Mouse (Mus musculus) heart, embryonic 16.5 days (tissue): ENCODE results near the gene Vps13d. TPM values are rescaled to one million over a fixed set of nuclear protein-coding genes. Genes with fewer than 3 reads are reported as not detected.

Source experiments
- ATAC-seq: fragments of 200-750 bp; cut with Nextera tagmentation; replicated peaks from 2 replicates; pipeline ENCODE4 v1.8.0; 2017; ENCODE audit warnings: moderate number of reproducible peaks; ENCODE audit not compliant: insufficient read depth, low FRiP score; ENCODE audit errors: extremely low read depth
- H3K27ac ChIP-seq: fragments of 300-500 bp; sonication (generic); 2 replicates; pipeline ENCODE4 v1.5.1; 2014; ENCODE audit warnings: mild to moderate bottlenecking, low read length, control low read depth, moderate library complexity
- H3K27me3 ChIP-seq: fragments of 300-500 bp; sonication (generic); 2 replicates; pipeline ENCODE4 v1.6.1; 2014; ENCODE audit warnings: low read length, mixed read lengths; ENCODE audit not compliant: control insufficient read depth, insufficient read depth
- H3K36me3 ChIP-seq: fragments of 300-500 bp; sonication (generic); 2 replicates; pipeline ENCODE4 v1.6.1; 2014; ENCODE audit not compliant: control insufficient read depth, insufficient read depth
- H3K4me1 ChIP-seq: fragments of 300-500 bp; sonication (generic); 2 replicates; pipeline ENCODE4 v1.6.1; 2014; ENCODE audit warnings: low read length, mixed read lengths; ENCODE audit not compliant: control insufficient read depth, insufficient read depth
- H3K4me2 ChIP-seq: fragments of 300-500 bp; sonication (generic); 2 replicates; pipeline ENCODE4 v1.6.1; 2014; ENCODE audit warnings: low read depth, mild to moderate bottlenecking, control low read depth, low read length
- H3K4me3 ChIP-seq: fragments of 300-500 bp; sonication (generic); 2 replicates; pipeline ENCODE4 v1.5.1; 2014; ENCODE audit warnings: mild to moderate bottlenecking, control low read depth, low read length
- H3K9ac ChIP-seq: fragments of 300-500 bp; sonication (generic); 2 replicates; pipeline ENCODE4 v1.6.1; 2014; ENCODE audit warnings: low read length, control low read depth
- H3K9me3 ChIP-seq: fragments of 300-500 bp; sonication (generic); replicated peaks from 2 replicates; pipeline ENCODE4 v1.6.1; 2016; ENCODE audit warnings: low read length; ENCODE audit not compliant: control insufficient read depth
- WGBS: fragments of 180-500 bp; shearing (Covaris S2); extraction: QIAGEN DNeasy Blood & Tissue Kit; methylation state at CpG from one replicate; pipeline ENCODE4 v1.1.7; 2014; 5-methylcytosine and 5-hydroxymethylcytosine counted together
- polyA plus RNA-seq: library from polyadenylated mRNA; unstranded; fragments of >200 nt; fragmentation: Nextera tagmentation; extraction: Ambion mirVana; gene quantifications from 2 replicates; pipeline ENCODE4 v1.2.1, GENCODE M21; 2015

Vps13d gene
- polyA plus RNA-seq, 1 experiment from 2014 or later: 9.0 TPM

DNA sequence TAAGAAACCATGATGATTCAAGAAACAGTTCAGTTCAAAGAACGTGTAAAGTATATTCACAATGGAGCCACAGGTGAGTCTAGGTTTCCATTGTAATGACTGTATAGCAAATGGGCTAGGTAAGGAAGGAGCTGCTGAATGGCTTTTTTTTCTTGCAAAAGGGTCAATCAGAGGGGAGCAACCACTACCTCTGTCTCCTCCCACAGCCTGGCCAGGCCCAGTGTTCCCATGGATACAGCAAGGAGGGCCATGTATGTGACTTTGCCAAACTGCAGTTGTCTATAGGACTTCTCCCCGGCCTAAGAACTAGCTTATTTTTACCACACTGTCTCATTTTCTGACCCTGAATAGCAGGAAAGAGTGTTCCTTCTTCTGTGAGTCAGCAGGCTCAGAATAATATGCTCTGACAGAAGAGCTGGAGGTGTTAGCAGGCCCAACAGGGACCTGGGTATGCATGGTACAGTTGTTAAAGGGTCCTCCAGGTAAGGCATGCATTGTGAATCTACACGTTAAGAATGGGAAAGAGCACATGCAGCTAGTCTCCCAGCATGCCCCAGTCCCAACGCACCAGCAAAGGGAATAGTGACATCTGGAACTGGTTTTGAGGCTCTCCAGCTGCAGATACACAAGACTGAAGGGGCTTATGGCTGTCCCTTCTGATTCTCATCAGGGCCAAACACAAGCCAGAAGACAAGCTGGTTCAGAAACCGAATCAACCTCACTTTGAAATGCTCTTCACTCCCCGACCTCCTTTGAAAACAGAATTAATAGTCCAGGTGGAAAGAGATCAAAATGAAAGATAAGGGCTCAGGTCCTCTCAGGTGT is 197.6 kb downstream of the Vps13d start:
- H3K36me3 ChIP-seq: peaks cover 6% of the 10 kb centered on the region; the same call in 1 of the 2 replicates
- 71% methylated on average over 6 of the region's 6 CpGs for WGBS
- 0 out of 2 replicates have a peak overlapping the region, but pooled peaks have one; percentile 2 for H3K27ac ChIP-seq
- no peak overlapping the region for H3K9ac ChIP-seq
- no peak overlapping the region for H3K4me2 ChIP-seq
- ATAC-seq: no peak
- no peaks in the 10 kb centered on the region for H3K27me3 ChIP-seq
- peaks cover 30% of the 10 kb centered on the region for H3K4me1 ChIP-seq
- no peaks in the 10 kb centered on the region for H3K9me3 ChIP-seq
- no peak overlapping the region for H3K4me3 ChIP-seq

- H3K4me3 ChIP-seq: no peak overlapping the region
- peaks cover 3% of the 10 kb centered on the region; the same call in 1 of the 2 replicates for H3K36me3 ChIP-seq
- no peak for ATAC-seq
- no peak overlapping the region for H3K9ac ChIP-seq
- H3K4me1 ChIP-seq: peaks cover 30% of the 10 kb centered on the region
- peak overlapping the region; percentile 18; the same call in 1 of the 2 replicates for H3K27ac ChIP-seq
- no peaks in the 10 kb centered on the region for H3K27me3 ChIP-seq
- no peaks in the 10 kb centered on the region for H3K9me3 ChIP-seq
- no peak overlapping the region for H3K4me2 ChIP-seq
- WGBS: 27% methylated on average over 1 of the region's 1 CpGs
Measured at GRCm38 (mm10) chr4:144995826-144996225, 199.0 kb downstream of the Vps13d start.

DNA sequence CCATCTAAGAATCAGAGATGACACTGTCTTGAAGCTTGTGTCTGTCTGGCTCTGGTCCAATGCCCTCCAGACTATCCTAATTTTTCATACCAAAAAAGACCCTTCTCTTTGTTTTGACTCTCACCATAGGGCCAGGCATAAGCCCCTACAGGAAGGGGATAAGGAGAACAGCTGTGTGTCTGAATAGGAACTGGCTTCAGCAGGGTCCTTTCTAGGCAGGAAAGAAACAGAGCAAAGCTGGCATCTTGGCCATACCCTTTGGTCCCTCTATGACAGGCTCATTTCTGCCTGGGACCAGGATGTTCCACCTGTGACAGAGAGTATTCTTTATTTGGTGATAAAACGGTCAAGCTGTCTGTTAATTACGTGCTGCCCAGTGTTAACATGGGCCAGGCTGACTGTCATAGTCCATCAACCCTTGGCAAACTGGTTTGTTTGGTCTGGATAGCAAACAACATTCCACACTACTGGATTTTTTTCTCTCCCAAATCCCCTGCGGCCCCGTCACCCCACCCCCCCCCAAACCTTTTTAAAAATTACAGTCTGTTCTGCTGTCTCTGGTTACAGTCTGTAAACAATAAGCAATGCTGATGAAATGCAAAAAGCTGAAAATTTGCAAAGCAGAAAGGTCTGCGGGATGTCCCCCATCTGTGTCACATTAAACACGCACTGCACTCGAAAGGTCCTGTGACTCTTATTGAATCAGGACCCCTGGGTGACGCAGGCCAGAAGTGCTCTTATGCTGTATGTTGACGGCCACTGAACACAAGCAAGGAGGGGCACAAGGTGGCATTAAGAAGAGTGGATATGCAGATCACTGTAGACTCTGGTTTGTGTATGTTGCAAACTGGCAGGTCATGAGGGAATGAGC is 201.5 kb downstream of the Vps13d start:
- no peak overlapping the region for H3K9ac ChIP-seq
- H3K4me1 ChIP-seq: peaks cover 8% of the 10 kb centered on the region; the same call in 1 of the 2 replicates
- no peaks in the 10 kb centered on the region for H3K9me3 ChIP-seq
- H3K4me3 ChIP-seq: no peak overlapping the region
- H3K36me3 ChIP-seq: peaks cover 3% of the 10 kb centered on the region; the same call in 1 of the 2 replicates
- no peak overlapping the region for H3K27ac ChIP-seq
- no peak overlapping the region for H3K4me2 ChIP-seq
- no peaks in the 10 kb centered on the region for H3K27me3 ChIP-seq
- WGBS: 69% methylated on average over 9 of the region's 9 CpGs
- ATAC-seq: no peak

DNA sequence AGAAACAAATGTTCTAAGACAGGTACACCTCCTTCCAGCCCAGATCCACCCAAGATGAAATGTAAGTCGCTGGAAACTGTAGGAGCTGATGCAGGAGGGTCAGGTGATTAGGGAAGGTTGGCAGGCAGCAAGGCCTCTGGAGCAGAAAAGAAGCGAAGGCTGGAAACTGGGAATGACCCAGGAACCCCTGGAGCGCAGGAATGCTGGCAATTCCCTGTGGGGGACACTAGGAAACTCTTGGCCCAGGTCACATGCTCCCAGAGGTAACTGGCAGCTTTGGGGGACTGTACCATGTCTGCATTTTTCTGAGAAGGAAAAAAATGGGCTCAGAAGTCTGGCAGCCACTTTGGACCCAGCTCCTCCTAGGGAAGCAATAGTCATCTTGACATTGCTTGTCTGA is 202.4 kb downstream of the Vps13d start:
- Histone ChIP-seq H3K27ac (no peak overlapping the region), H3K27me3 (no peaks in the 10 kb centered on the region), H3K9me3 (no peaks in the 10 kb centered on the region), H3K9ac (no peak overlapping the region), H3K4me3 (no peak overlapping the region), H3K36me3 (peaks cover 3% of the 10 kb centered on the region; the same call in 1 of the 2 replicates), H3K4me1 (0 out of 2 replicates have a peak, but pooled peaks cover 3% of the 10 kb centered on the region), H3K4me2 (no peak overlapping the region)
- WGBS: 46% methylated on average over 3 of the region's 3 CpGs
- ATAC-seq: no peak

GRCm38 (mm10) chr4:144988443-144989206 is 206.2 kb downstream of the Vps13d start:
- H3K27ac ChIP-seq: no peak overlapping the region

GRCm38 (mm10) chr4:144986016-144986805 is 208.6 kb downstream of the Vps13d start:
- 91% methylated on average over 7 of the region's 7 CpGs for WGBS
- Histone ChIP-seq H3K9me3 (no peaks in the 10 kb centered on the region), H3K36me3 (no peaks in the 10 kb centered on the region), H3K9ac (no peak overlapping the region), H3K4me3 (no peak overlapping the region), H3K27ac (no peak overlapping the region), H3K4me1 (peaks cover 18% of the 10 kb centered on the region), H3K4me2 (no peak overlapping the region), H3K27me3 (no peaks in the 10 kb centered on the region)
- ATAC-seq: no peak

More at GRCm38 (mm10) chr4:144988443-144989206, 206.2 kb downstream of the Vps13d start:
- Histone ChIP-seq H3K4me3 (no peak overlapping the region), H3K36me3 (no peaks in the 10 kb centered on the region), H3K9me3 (no peaks in the 10 kb centered on the region), H3K4me1 (peaks cover 10% of the 10 kb centered on the region), H3K9ac (no peak overlapping the region), H3K4me2 (no peak overlapping the region), H3K27me3 (no peaks in the 10 kb centered on the region)
- 60% methylated on average over 5 of the region's 5 CpGs for WGBS
- ATAC-seq: no peak

DNA sequence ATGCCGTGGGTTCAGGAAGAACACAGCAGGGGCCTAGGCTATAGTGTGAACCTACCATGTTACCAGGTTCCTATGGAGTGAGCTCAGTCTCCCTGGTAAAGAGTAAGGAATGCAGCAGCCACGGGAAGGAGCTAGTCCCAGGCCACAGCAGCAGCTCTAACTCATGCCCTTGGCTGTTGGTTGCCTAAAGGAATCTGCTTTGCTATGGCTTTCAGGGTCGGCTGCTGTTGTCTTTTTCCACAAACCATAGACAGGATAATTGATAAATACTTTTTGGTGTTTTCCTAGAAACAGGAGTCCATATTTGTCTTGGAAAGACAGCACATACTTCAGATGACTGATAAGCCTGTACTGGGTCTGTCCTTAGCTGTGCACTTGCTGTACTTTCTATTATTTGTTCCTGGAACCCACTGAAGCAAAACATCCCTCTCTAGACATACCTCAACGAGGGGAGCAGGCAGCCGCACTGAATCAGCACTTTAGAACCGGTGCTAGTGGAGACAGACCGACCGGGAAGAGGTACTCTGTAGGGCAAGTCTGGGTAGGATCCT is 210.9 kb downstream of the Vps13d start:
- H3K9ac ChIP-seq: no peak overlapping the region; the same call in 1 of the 2 replicates
- no peaks in the 10 kb centered on the region for H3K9me3 ChIP-seq
- peaks cover 21% of the 10 kb centered on the region for H3K4me1 ChIP-seq
- peak; percentile 47; the same call in 1 of the 2 replicates for ATAC-seq
- H3K36me3 ChIP-seq: no peaks in the 10 kb centered on the region
- 25% methylated on average over 8 of the region's 8 CpGs for WGBS
- H3K4me2 ChIP-seq: no peak overlapping the region
- H3K27me3 ChIP-seq: no peaks in the 10 kb centered on the region
- H3K4me3 ChIP-seq: no peak overlapping the region
- peak overlapping the region; percentile 40 for H3K27ac ChIP-seq
